Mouse (Mus musculus): ENCODE results near the gene Aip. TPM values are rescaled to one million over a fixed set of nuclear protein-coding genes. Genes with fewer than 3 reads are reported as not detected.

The Aip gene
- polyA plus RNA-seq, 1 experiment from 2014 or later = 87.5 TPM

GRCm38 (mm10) chr19:4094348-4094747 is 31.3 kb downstream of the Aip start:
- Histone ChIP-seq H3K27ac (ENCODE audit: low read length) (no peak overlapping the region), H3K4me3 (ENCODE audit: low read length) (no peak overlapping the region), H3K9ac (ENCODE audit: low read length) (no peak overlapping the region), H3K9me3 (replicated peaks; ENCODE audit: control insufficient read depth, low read length) (no peaks in the 10 kb centered on the region), H3K27me3 (ENCODE audit: control insufficient read depth, insufficient read depth, low read length) (peaks cover 3% of the 10 kb centered on the region; the same call in 1 of the 2 replicates), H3K4me2 (ENCODE audit: low read depth, low read length) (no peak overlapping the region), H3K36me3 (ENCODE audit: control insufficient read depth, insufficient read depth) (no peaks in the 10 kb centered on the region), H3K4me1 (ENCODE audit: control insufficient read depth, insufficient read depth, low read length) (peaks cover 17% of the 10 kb centered on the region)
- no peak for ATAC-seq (replicated peaks; ENCODE audit: extremely low read depth, insufficient read depth, low FRiP score)
- WGBS = 73% methylated on average over 3 of the region's 3 CpGs

GRCm38 (mm10) chr19:4093772-4094171 is 31.9 kb downstream of the Aip start:
- Histone ChIP-seq H3K36me3 (ENCODE audit: control insufficient read depth, insufficient read depth) (no peaks in the 10 kb centered on the region), H3K4me3 (ENCODE audit: low read length) (no peak overlapping the region), H3K9ac (ENCODE audit: low read length) (no peak overlapping the region), H3K4me2 (ENCODE audit: low read depth, low read length) (no peak overlapping the region), H3K9me3 (replicated peaks; ENCODE audit: control insufficient read depth, low read length) (no peaks in the 10 kb centered on the region), H3K27ac (ENCODE audit: low read length) (no peak overlapping the region), H3K4me1 (ENCODE audit: control insufficient read depth, insufficient read depth, low read length) (peaks cover 13% of the 10 kb centered on the region), H3K27me3 (ENCODE audit: control insufficient read depth, insufficient read depth, low read length) (peaks cover 3% of the 10 kb centered on the region; the same call in 1 of the 2 replicates)
- 50% methylated on average over 7 of the region's 7 CpGs for WGBS
- ATAC-seq (replicated peaks; ENCODE audit: extremely low read depth, insufficient read depth, low FRiP score) = no peak

GRCm38 (mm10) chr19:4092750-4093149 is 32.9 kb downstream of the Aip start:
- Histone ChIP-seq H3K9me3 (replicated peaks; ENCODE audit: control insufficient read depth, low read length) (no peaks in the 10 kb centered on the region), H3K27ac (ENCODE audit: low read length) (no peak overlapping the region), H3K4me2 (ENCODE audit: low read depth, low read length) (no peak overlapping the region), H3K4me3 (ENCODE audit: low read length) (no peak overlapping the region), H3K36me3 (ENCODE audit: control insufficient read depth, insufficient read depth) (no peaks in the 10 kb centered on the region), H3K9ac (ENCODE audit: low read length) (no peak overlapping the region), H3K27me3 (ENCODE audit: control insufficient read depth, insufficient read depth, low read length) (peaks cover 3% of the 10 kb centered on the region; the same call in 1 of the 2 replicates), H3K4me1 (ENCODE audit: control insufficient read depth, insufficient read depth, low read length) (peaks cover 4% of the 10 kb centered on the region; the same call in 1 of the 2 replicates)
- 81% methylated on average over 3 of the region's 3 CpGs for WGBS
- ATAC-seq (replicated peaks; ENCODE audit: extremely low read depth, insufficient read depth, low FRiP score) = no peak

- H3K9me3 ChIP-seq (replicated peaks; ENCODE audit: control insufficient read depth, low read length) = no peaks in the 10 kb centered on the region
- no peak for ATAC-seq (replicated peaks; ENCODE audit: extremely low read depth, insufficient read depth, low FRiP score)
- no peaks in the 10 kb centered on the region for H3K36me3 ChIP-seq (ENCODE audit: control insufficient read depth, insufficient read depth)
- no peak overlapping the region for H3K9ac ChIP-seq (ENCODE audit: low read length)
- peaks cover 3% of the 10 kb centered on the region; the same call in 1 of the 2 replicates for H3K27me3 ChIP-seq (ENCODE audit: control insufficient read depth, insufficient read depth, low read length)
- H3K4me3 ChIP-seq (ENCODE audit: low read length) = no peak overlapping the region
- H3K27ac ChIP-seq (ENCODE audit: low read length) = no peak overlapping the region
- peaks cover 11% of the 10 kb centered on the region for H3K4me1 ChIP-seq (ENCODE audit: control insufficient read depth, insufficient read depth, low read length)
- WGBS = 32% methylated on average over 2 of the region's 2 CpGs
- no peak overlapping the region for H3K4me2 ChIP-seq (ENCODE audit: low read depth, low read length)
Measured at GRCm38 (mm10) chr19:4091383-4091782, 34.3 kb downstream of the Aip start.

GRCm38 (mm10) chr19:4090446-4090845 is 35.2 kb downstream of the Aip start:
- H3K4me1 ChIP-seq (ENCODE audit: control insufficient read depth, insufficient read depth, low read length) = peaks cover 9% of the 10 kb centered on the region
- H3K36me3 ChIP-seq (ENCODE audit: control insufficient read depth, insufficient read depth) = no peaks in the 10 kb centered on the region
- no peak overlapping the region for H3K9ac ChIP-seq (ENCODE audit: low read length)
- no peak overlapping the region for H3K27ac ChIP-seq (ENCODE audit: low read length)
- H3K9me3 ChIP-seq (replicated peaks; ENCODE audit: control insufficient read depth, low read length) = no peaks in the 10 kb centered on the region
- ATAC-seq (replicated peaks; ENCODE audit: extremely low read depth, insufficient read depth, low FRiP score) = no peak
- WGBS = 90% methylated on average over 3 of the region's 3 CpGs
- no peak overlapping the region for H3K4me2 ChIP-seq (ENCODE audit: low read depth, low read length)
- peaks cover 3% of the 10 kb centered on the region; the same call in 1 of the 2 replicates for H3K27me3 ChIP-seq (ENCODE audit: control insufficient read depth, insufficient read depth, low read length)
- no peak overlapping the region for H3K4me3 ChIP-seq (ENCODE audit: low read length)

GRCm38 (mm10) chr19:4089128-4089527 is 36.5 kb downstream of the Aip start:
- Histone ChIP-seq H3K4me1 (ENCODE audit: control insufficient read depth, insufficient read depth, low read length) (peaks cover 9% of the 10 kb centered on the region), H3K9me3 (replicated peaks; ENCODE audit: control insufficient read depth, low read length) (no peaks in the 10 kb centered on the region), H3K4me3 (ENCODE audit: low read length) (no peak overlapping the region), H3K27ac (ENCODE audit: low read length) (no peak overlapping the region), H3K4me2 (ENCODE audit: low read depth, low read length) (no peak overlapping the region), H3K9ac (ENCODE audit: low read length) (no peak overlapping the region), H3K36me3 (ENCODE audit: control insufficient read depth, insufficient read depth) (no peaks in the 10 kb centered on the region), H3K27me3 (ENCODE audit: control insufficient read depth, insufficient read depth, low read length) (peaks cover 3% of the 10 kb centered on the region; the same call in 1 of the 2 replicates)
- no peak for ATAC-seq (replicated peaks; ENCODE audit: extremely low read depth, insufficient read depth, low FRiP score)
- WGBS = 76% methylated on average over 6 of the region's 6 CpGs

- 34% methylated on average over 5 of the region's 5 CpGs for WGBS
- no peak overlapping the region for H3K4me3 ChIP-seq (ENCODE audit: low read length)
- no peak overlapping the region for H3K9ac ChIP-seq (ENCODE audit: low read length)
- H3K4me2 ChIP-seq (ENCODE audit: low read depth, low read length) = no peak overlapping the region
- H3K27me3 ChIP-seq (ENCODE audit: control insufficient read depth, insufficient read depth, low read length) = peaks cover 3% of the 10 kb centered on the region; the same call in 1 of the 2 replicates
- no peak overlapping the region for H3K27ac ChIP-seq (ENCODE audit: low read length)
- no peak for ATAC-seq (replicated peaks; ENCODE audit: extremely low read depth, insufficient read depth, low FRiP score)
- H3K36me3 ChIP-seq (ENCODE audit: control insufficient read depth, insufficient read depth) = no peaks in the 10 kb centered on the region
- peaks cover 9% of the 10 kb centered on the region for H3K4me1 ChIP-seq (ENCODE audit: control insufficient read depth, insufficient read depth, low read length)
- H3K9me3 ChIP-seq (replicated peaks; ENCODE audit: control insufficient read depth, low read length) = no peaks in the 10 kb centered on the region
Measured at GRCm38 (mm10) chr19:4088146-4088545, 37.5 kb downstream of the Aip start.

- Histone ChIP-seq H3K9ac (ENCODE audit: low read length) (no peak overlapping the region), H3K36me3 (ENCODE audit: control insufficient read depth, insufficient read depth) (no peaks in the 10 kb centered on the region), H3K9me3 (replicated peaks; ENCODE audit: control insufficient read depth, low read length) (no peaks in the 10 kb centered on the region), H3K27ac (ENCODE audit: low read length) (peak overlapping the region; percentile 54), H3K4me3 (ENCODE audit: low read length) (no peak overlapping the region), H3K4me2 (ENCODE audit: low read depth, low read length) (no peak overlapping the region), H3K27me3 (ENCODE audit: control insufficient read depth, insufficient read depth, low read length) (peaks cover 3% of the 10 kb centered on the region; the same call in 1 of the 2 replicates), H3K4me1 (ENCODE audit: control insufficient read depth, insufficient read depth, low read length) (peaks cover 9% of the 10 kb centered on the region)
- ATAC-seq (replicated peaks; ENCODE audit: extremely low read depth, insufficient read depth, low FRiP score) = peak; percentile 79
- 42% methylated on average over 5 of the region's 5 CpGs for WGBS
Measured at GRCm38 (mm10) chr19:4087090-4087489, 38.6 kb downstream of the Aip start.

- Histone ChIP-seq H3K4me1 (ENCODE audit: control insufficient read depth, insufficient read depth, low read length) (peaks cover 9% of the 10 kb centered on the region), H3K9me3 (replicated peaks; ENCODE audit: control insufficient read depth, low read length) (no peaks in the 10 kb centered on the region), H3K27ac (ENCODE audit: low read length) (no peak overlapping the region), H3K4me3 (ENCODE audit: low read length) (no peak overlapping the region), H3K27me3 (ENCODE audit: control insufficient read depth, insufficient read depth, low read length) (peaks cover 3% of the 10 kb centered on the region; the same call in 1 of the 2 replicates), H3K9ac (ENCODE audit: low read length) (no peak overlapping the region), H3K36me3 (ENCODE audit: control insufficient read depth, insufficient read depth) (no peaks in the 10 kb centered on the region), H3K4me2 (ENCODE audit: low read depth, low read length) (no peak overlapping the region)
- 88% methylated on average over 15 of the region's 15 CpGs for WGBS
- ATAC-seq (replicated peaks; ENCODE audit: extremely low read depth, insufficient read depth, low FRiP score) = no peak
Measured at GRCm38 (mm10) chr19:4086156-4086555, 39.5 kb downstream of the Aip start.

All from heart, embryonic 16.5 days (tissue).